Mouse (Mus musculus) liver, embryonic 11.5 days (tissue): ENCODE results near the gene Thsd4. TPM values are rescaled to one million over a fixed set of nuclear protein-coding genes. Genes with fewer than 3 reads are reported as not detected.

Source experiments
- ATAC-seq: fragments of 200-750 bp; cut with Nextera tagmentation; replicated peaks from 2 replicates; pipeline ENCODE4 v1.8.0; 2017; ENCODE audit warnings: moderate number of reproducible peaks, mild to moderate bottlenecking, moderate TSS enrichment, moderate library complexity; ENCODE audit not compliant: low FRiP score
- DNase-seq: peaks from one replicate; pipeline ENCODE4 v3.0.0-alpha.2; 2017; ENCODE audit warnings: low spot score
- H3K27ac ChIP-seq: fragments of 300-500 bp; sonication (generic); 2 replicates; pipeline ENCODE4 v1.5.1; 2014; ENCODE audit warnings: mild to moderate bottlenecking, low read depth, low read length, control low read depth
- H3K27me3 ChIP-seq: fragments of 300-500 bp; sonication (generic); replicated peaks from 2 replicates; pipeline ENCODE4 v1.6.1; 2014; ENCODE audit warnings: low read length, mixed read lengths; ENCODE audit not compliant: control insufficient read depth, insufficient read depth
- H3K36me3 ChIP-seq: fragments of 300-500 bp; sonication (generic); 2 replicates; pipeline ENCODE4 v1.6.1; 2014; ENCODE audit warnings: mild to moderate bottlenecking, low read length, moderate library complexity, mixed read lengths; ENCODE audit not compliant: control insufficient read depth, insufficient read depth
- H3K4me1 ChIP-seq: fragments of 300-500 bp; sonication (generic); replicated peaks from 2 replicates; pipeline ENCODE4 v1.6.1; 2014; ENCODE audit warnings: low read length, mixed read lengths; ENCODE audit not compliant: control insufficient read depth, insufficient read depth
- H3K4me2 ChIP-seq: fragments of 300-500 bp; sonication (generic); 2 replicates; pipeline ENCODE4 v1.6.1; 2014; ENCODE audit warnings: mild to moderate bottlenecking, control low read depth, moderate library complexity
- H3K4me3 ChIP-seq: fragments of 300-500 bp; sonication (generic); 2 replicates; pipeline ENCODE4 v1.5.1; 2014; ENCODE audit warnings: low read depth, low read length, control low read depth
- H3K9ac ChIP-seq: fragments of 300-500 bp; sonication (generic); 2 replicates; pipeline ENCODE4 v1.6.1; 2014; ENCODE audit warnings: low read depth, low read length, control low read depth
- H3K9me3 ChIP-seq: fragments of 300-500 bp; sonication (generic); 2 replicates; pipeline ENCODE4 v1.6.1; 2016; ENCODE audit warnings: low read length, inconsistent platforms, mixed read lengths; ENCODE audit not compliant: control insufficient read depth
- WGBS: fragments of 180-500 bp; shearing (Covaris S2); extraction: QIAGEN DNeasy Blood & Tissue Kit; methylation state at CpG from one replicate; pipeline ENCODE4 v1.1.7; 2014; 5-methylcytosine and 5-hydroxymethylcytosine counted together
- polyA plus RNA-seq: library from polyadenylated mRNA; unstranded; fragments of >200 nt; fragmentation: Nextera tagmentation; extraction: Ambion mirVana; gene quantifications from 2 replicates; pipeline ENCODE4 v1.2.1, GENCODE M21; 2014

Thsd4 gene
- polyA plus RNA-seq, 1 experiment from 2014 or later = 6.8 TPM

DNA sequence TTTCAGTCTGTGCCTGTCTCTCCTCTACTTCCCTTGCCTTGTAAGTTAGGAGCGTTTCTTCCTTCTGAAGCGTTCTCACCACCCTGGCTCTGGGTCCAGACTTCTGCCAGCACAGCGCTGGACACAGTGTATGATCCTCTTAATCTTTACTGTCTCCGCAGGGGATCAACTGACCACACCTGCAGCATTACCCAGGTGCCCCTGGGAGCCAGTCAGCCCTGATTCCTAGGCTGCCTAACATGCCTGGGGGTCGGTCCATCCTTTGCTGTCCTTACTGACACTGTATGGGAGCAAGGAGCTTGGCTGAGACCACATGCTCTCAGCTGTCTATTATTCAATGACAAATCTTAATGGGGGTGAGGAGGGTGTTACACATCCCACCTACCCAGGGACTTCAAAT, 571.9 kb downstream of the Thsd4 start:
- H3K4me2 ChIP-seq = no peak overlapping the region
- ATAC-seq = no peak
- H3K27ac ChIP-seq = no peak overlapping the region
- no peak overlapping the region for H3K4me3 ChIP-seq
- 90% methylated on average over 5 of the region's 5 CpGs for WGBS
- no peaks in the 10 kb centered on the region for H3K27me3 ChIP-seq
- 0 out of 2 replicates have a peak, but pooled peaks cover 2% of the 10 kb centered on the region for H3K4me1 ChIP-seq
- H3K9me3 ChIP-seq = no peaks in the 10 kb centered on the region
- DNase-seq = no peak
- H3K36me3 ChIP-seq = no peaks in the 10 kb centered on the region
- H3K9ac ChIP-seq = no peak overlapping the region

DNA sequence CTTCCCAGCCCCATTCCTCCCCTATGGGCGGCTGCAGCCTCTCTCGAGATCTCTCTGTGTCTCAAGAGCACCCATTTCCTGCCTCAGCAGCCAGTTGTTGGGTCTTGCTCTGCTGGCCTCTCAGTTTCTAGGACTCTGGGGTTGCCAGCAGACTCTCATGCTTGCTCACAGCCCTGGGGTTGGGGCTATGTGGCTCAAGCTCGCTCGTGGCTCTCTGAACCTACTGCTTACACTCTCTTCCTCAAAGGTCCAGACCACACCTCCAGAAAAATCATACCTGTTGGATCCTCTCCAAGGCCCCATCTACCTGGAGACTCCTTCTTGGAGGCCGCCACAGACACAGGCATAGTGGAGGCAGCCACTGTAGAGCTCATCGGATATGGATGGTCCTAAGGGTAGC, 572.3 kb downstream of the Thsd4 start:
- no peaks in the 10 kb centered on the region for H3K27me3 ChIP-seq
- H3K4me2 ChIP-seq = no peak overlapping the region
- H3K4me1 ChIP-seq = 0 out of 2 replicates have a peak, but pooled peaks cover 2% of the 10 kb centered on the region
- WGBS = 75% methylated on average over 6 of the region's 6 CpGs
- ATAC-seq = no peak
- DNase-seq = no peak
- no peaks in the 10 kb centered on the region for H3K36me3 ChIP-seq
- no peak overlapping the region for H3K4me3 ChIP-seq
- H3K9ac ChIP-seq = no peak overlapping the region
- no peaks in the 10 kb centered on the region for H3K9me3 ChIP-seq
- H3K27ac ChIP-seq = no peak overlapping the region

DNA sequence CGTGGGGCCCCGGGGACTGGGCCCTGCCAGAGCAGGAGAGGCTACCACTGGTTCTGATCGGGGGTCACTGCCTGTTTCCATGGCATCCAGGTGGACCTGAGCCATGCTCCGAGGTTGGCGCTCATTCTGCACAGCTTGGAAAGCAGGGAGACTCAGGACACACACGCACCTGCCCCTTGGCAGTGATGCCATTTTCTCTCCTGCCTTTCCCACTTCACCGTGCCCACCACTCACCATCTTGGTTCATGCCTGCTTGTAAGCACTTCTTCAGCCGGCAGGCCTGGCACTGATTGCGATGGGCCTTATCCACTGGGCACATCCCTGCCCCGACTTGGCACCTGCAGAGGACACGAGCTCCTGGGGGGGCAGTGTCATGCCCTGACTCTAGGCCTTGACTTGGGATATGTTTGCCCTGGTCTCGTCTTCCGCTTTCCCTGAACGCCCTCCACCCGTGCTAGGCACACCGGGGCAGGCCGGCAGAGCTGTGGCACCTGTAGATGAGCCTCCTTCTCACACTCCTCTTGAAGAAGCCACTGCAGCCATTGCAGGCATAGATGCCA, 573.1 kb downstream of the Thsd4 start:
- no peak overlapping the region for H3K4me2 ChIP-seq
- H3K27me3 ChIP-seq = no peaks in the 10 kb centered on the region
- 0 out of 2 replicates have a peak, but pooled peaks cover 2% of the 10 kb centered on the region for H3K4me1 ChIP-seq
- H3K9ac ChIP-seq = no peak overlapping the region
- H3K27ac ChIP-seq = no peak overlapping the region
- H3K36me3 ChIP-seq = no peaks in the 10 kb centered on the region
- 85% methylated on average over 17 of the region's 17 CpGs for WGBS
- no peak for DNase-seq
- H3K9me3 ChIP-seq = no peaks in the 10 kb centered on the region
- no peak overlapping the region for H3K4me3 ChIP-seq
- no peak for ATAC-seq

DNA sequence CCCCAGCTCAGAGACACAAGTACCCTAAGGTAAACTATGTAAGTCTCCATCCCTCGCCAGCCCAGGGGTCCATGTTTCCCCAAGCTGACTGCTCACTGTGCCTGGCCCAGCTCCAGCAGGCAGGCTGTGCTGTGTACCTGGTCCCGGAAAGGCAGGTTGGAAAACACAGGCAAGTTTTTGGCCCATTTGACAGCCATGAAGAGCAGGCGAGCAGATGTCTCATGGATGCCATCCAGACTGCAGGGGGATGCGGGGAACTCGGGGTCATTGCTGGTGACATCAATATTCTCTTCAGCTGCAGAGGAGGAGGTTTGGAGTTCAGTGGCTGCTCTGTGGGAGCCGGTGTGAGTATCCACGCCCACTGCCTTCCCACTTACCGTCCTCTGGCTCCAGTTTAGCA, 573.6 kb downstream of the Thsd4 start:
- no peak overlapping the region for H3K27ac ChIP-seq
- no peaks in the 10 kb centered on the region for H3K9me3 ChIP-seq
- H3K4me1 ChIP-seq = 0 out of 2 replicates have a peak, but pooled peaks cover 2% of the 10 kb centered on the region
- no peak overlapping the region for H3K4me3 ChIP-seq
- ATAC-seq (no peak), DNase-seq (no peak)
- WGBS = 74% methylated on average over 8 of the region's 8 CpGs
- no peak overlapping the region for H3K9ac ChIP-seq
- H3K27me3 ChIP-seq = no peaks in the 10 kb centered on the region
- H3K4me2 ChIP-seq = no peak overlapping the region
- H3K36me3 ChIP-seq = no peaks in the 10 kb centered on the region

DNA sequence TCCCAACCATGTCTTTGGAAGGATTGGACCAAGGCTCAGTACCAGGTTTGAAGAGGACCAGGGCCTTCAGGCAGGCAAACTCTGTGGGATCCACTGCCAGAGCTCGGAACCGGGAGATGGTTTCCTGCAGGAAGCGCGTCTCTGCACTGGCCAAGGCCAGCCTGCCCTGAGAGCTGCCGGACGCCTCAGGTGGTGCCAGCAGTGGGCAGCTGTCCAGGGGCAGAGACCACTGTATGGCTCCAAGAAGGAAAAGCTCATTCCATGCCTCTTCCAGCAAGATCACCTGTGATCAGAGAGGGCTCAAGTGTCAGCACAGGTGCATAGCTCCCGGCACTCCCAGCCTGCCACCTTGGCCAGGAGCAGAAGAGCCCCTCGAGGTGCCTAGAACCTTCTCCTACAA, 574.6 kb downstream of the Thsd4 start:
- Histone ChIP-seq H3K4me2 (no peak overlapping the region), H3K9ac (no peak overlapping the region), H3K9me3 (no peaks in the 10 kb centered on the region), H3K27me3 (no peaks in the 10 kb centered on the region), H3K4me3 (no peak overlapping the region), H3K36me3 (no peaks in the 10 kb centered on the region), H3K4me1 (no peaks in the 10 kb centered on the region), H3K27ac (no peak overlapping the region)
- 82% methylated on average over 8 of the region's 8 CpGs for WGBS
- ATAC-seq (no peak), DNase-seq (no peak)

DNA sequence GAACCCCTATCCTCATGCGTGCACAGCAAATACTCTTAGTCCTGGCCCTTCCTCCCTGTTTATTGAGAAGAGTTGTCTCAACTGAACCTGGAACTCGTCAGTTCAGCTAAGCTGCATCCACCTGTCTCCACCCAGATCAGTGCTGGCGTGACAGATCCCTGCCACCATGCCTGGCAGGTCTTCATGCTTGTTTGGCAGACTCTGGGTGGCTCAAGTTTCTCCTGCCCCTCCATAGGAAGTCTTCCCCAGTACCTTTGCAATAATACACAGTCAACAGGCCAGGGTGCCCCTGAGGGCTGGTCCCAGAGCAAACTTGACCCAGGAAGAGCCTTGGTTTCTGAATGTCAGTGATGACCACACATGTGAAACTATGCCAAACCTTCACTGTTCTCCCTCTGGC, 576.6 kb downstream of the Thsd4 start:
- Histone ChIP-seq H3K27ac (no peak overlapping the region), H3K9ac (no peak overlapping the region), H3K36me3 (no peaks in the 10 kb centered on the region), H3K4me1 (no peaks in the 10 kb centered on the region), H3K27me3 (no peaks in the 10 kb centered on the region), H3K4me3 (no peak overlapping the region), H3K9me3 (no peaks in the 10 kb centered on the region), H3K4me2 (no peak overlapping the region)
- 65% methylated on average over 3 of the region's 3 CpGs for WGBS
- no peak for DNase-seq
- ATAC-seq = no peak

DNA sequence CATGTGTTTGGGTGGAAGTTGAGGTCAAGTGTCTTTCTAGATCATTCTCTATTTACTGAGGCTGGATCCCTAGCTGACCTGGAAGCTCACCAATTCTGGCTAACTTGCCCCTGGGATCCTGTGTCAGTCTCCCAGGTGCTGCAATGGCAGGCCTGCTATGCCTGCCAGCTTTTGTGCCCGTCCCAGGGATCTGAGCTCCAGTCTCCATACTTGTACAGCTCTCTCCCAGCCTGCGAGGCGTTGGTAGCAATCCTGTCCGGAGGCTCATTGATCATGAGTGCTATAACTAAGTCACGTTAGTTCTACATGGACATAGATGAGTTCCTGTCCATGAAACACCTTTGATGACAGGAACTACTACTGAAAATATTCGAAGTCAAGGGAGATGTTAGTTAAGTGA, 578.0 kb downstream of the Thsd4 start:
- ATAC-seq (no peak), DNase-seq (no peak)

DNA sequence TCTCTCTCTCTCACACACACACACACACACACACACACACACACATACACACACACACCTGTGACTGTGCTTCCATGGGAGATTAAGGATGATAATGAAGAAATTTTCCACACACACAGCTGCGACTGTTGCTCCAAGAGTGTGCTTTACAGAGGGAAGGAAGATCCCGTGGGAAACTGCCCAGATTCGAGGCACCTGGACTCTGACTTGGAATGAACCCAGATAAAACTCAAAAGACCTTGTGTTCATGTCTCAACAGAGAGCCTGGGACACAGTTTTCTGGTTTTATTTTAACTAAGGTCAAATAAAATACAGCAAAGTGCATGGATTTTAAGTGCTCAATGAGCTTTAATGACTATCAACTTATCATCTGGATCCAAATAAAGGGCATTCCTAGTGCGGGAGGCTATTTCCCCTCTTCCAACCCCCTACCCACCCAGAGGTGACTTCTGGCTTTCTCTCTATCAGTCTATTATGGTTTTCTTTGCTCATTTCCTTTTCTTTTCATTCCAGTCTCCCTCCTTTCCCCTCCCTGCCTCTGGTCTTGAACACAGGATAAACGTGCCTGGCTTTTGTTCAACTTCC, 579.3 kb downstream of the Thsd4 start:
- Histone ChIP-seq H3K27me3 (no peaks in the 10 kb centered on the region), H3K4me1 (no peaks in the 10 kb centered on the region), H3K9ac (no peak overlapping the region), H3K27ac (no peak overlapping the region), H3K9me3 (no peaks in the 10 kb centered on the region), H3K36me3 (no peaks in the 10 kb centered on the region), H3K4me2 (no peak overlapping the region), H3K4me3 (no peak overlapping the region)
- WGBS = 54% methylated on average over 5 of the region's 5 CpGs
- no peak for ATAC-seq
- DNase-seq = no peak

More for the DNA sequence above, 578.0 kb downstream of the Thsd4 start:
- no peak overlapping the region for H3K27ac ChIP-seq
- H3K4me1 ChIP-seq = no peaks in the 10 kb centered on the region
- WGBS = 83% methylated on average over 6 of the region's 6 CpGs
- no peak overlapping the region for H3K4me2 ChIP-seq
- no peaks in the 10 kb centered on the region for H3K36me3 ChIP-seq
- H3K9me3 ChIP-seq = no peaks in the 10 kb centered on the region
- no peak overlapping the region for H3K4me3 ChIP-seq
- H3K9ac ChIP-seq = no peak overlapping the region
- no peaks in the 10 kb centered on the region for H3K27me3 ChIP-seq

DNA sequence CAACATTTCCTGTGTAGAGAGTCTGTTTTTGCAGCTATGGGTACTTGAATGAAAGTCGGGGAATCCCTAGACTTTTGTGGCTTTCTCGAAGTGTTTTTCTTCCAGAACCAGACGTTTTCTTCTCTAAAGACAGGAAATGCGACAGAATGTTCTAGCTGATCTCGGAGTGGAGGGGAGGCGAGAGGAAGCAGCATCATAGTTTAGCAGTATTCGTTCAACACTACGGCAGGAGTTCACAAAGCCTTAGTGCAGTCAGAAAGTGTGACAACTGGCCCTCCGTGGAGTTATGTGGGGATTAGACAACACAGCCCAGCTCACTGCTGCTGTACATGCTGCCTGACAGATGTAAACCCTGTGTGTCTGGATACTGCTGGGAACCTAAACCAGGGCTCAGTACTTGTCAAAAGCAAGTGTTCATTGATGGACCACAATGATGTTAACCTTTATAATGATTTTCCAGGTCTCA, 579.9 kb downstream of the Thsd4 start:
- Histone ChIP-seq H3K27ac (no peak overlapping the region), H3K4me1 (no peaks in the 10 kb centered on the region), H3K36me3 (no peaks in the 10 kb centered on the region), H3K27me3 (no peaks in the 10 kb centered on the region), H3K4me3 (no peak overlapping the region), H3K9me3 (no peaks in the 10 kb centered on the region), H3K9ac (no peak overlapping the region), H3K4me2 (no peak overlapping the region)
- ATAC-seq = no peak
- DNase-seq = no peak
- 43% methylated on average over 9 of the region's 9 CpGs for WGBS
